Mouse (Mus musculus) heart, embryonic 10.5 days (tissue): ENCODE results near the gene Tac4. TPM values are rescaled to one million over a fixed set of nuclear protein-coding genes. Genes with fewer than 3 reads are reported as not detected.

Experiments used
- DNase-seq: peaks from one replicate; pipeline ENCODE4 v3.0.0-alpha.2; 2017; ENCODE audit warnings: low spot score
- H3K27ac ChIP-seq: fragments of 300-500 bp; sonication (generic); 2 replicates; pipeline ENCODE4 v1.5.1; 2016; ENCODE audit warnings: mild to moderate bottlenecking
- H3K27me3 ChIP-seq: fragments of 300-500 bp; sonication (generic); 2 replicates; pipeline ENCODE4 v1.6.1; 2016; ENCODE audit warnings: mild to moderate bottlenecking; ENCODE audit not compliant: poor library complexity, insufficient read depth, severe bottlenecking
- H3K36me3 ChIP-seq: fragments of 300-500 bp; sonication (generic); 2 replicates; pipeline ENCODE4 v1.6.1; 2016; ENCODE audit warnings: mild to moderate bottlenecking, moderate library complexity
- H3K4me1 ChIP-seq: fragments of 300-500 bp; sonication (generic); 2 replicates; pipeline ENCODE4 v1.6.1; 2016; ENCODE audit warnings: mild to moderate bottlenecking
- H3K4me3 ChIP-seq: fragments of 300-500 bp; sonication (generic); 2 replicates; pipeline ENCODE4 v1.5.1; 2016; ENCODE audit warnings: mild to moderate bottlenecking, moderate library complexity
- H3K9me3 ChIP-seq: fragments of 300-500 bp; sonication (generic); 2 replicates; pipeline ENCODE4 v1.6.1; 2016; ENCODE audit warnings: mild to moderate bottlenecking, moderate library complexity
- WGBS: fragments of 180-500 bp; shearing (Covaris S2); methylation state at CpG from one replicate; pipeline ENCODE4 v1.1.7; 2016; 5-methylcytosine and 5-hydroxymethylcytosine counted together
- polyA plus RNA-seq: library from polyadenylated mRNA; unstranded; fragments of >200 nt; fragmentation: Nextera tagmentation; extraction: Ambion mirVana; gene quantifications from 2 replicates; pipeline ENCODE4 v1.2.1, GENCODE M21; 2016

Tac4 gene
- polyA plus RNA-seq, 1 experiment from 2014 or later, result not detected

- no peak overlapping the region for H3K4me3 ChIP-seq
- no peak for DNase-seq
- H3K27me3 ChIP-seq, result peaks cover 40% of the 10 kb centered on the region; the same call in 1 of the 2 replicates
- peaks cover 14% of the 10 kb centered on the region for H3K4me1 ChIP-seq
- no peak overlapping the region for H3K27ac ChIP-seq
- 69% methylated on average over 7 of the region's 7 CpGs for WGBS
- H3K9me3 ChIP-seq, result no peaks in the 10 kb centered on the region; the same call in 1 of the 2 replicates
- H3K36me3 ChIP-seq, result no peaks in the 10 kb centered on the region
Measured at GRCm38 (mm10) chr11:95245456-95245855, 15.9 kb upstream of the Tac4 start.

GRCm38 (mm10) chr11:95247065-95247464, 14.3 kb upstream of the Tac4 start:
- H3K9me3 ChIP-seq, result no peaks in the 10 kb centered on the region; the same call in 1 of the 2 replicates
- H3K27ac ChIP-seq, result no peak overlapping the region
- no peak overlapping the region for H3K4me3 ChIP-seq
- peaks cover 23% of the 10 kb centered on the region for H3K4me1 ChIP-seq
- WGBS, result 50% methylated on average over 14 of the region's 14 CpGs
- no peaks in the 10 kb centered on the region for H3K36me3 ChIP-seq
- H3K27me3 ChIP-seq, result peaks cover 37% of the 10 kb centered on the region
- DNase-seq, result no peak

- H3K4me3 ChIP-seq, result peak overlapping the region; percentile 22
- H3K27ac ChIP-seq, result peak overlapping the region; percentile 77
- H3K4me1 ChIP-seq, result peaks cover 21% of the 10 kb centered on the region
- H3K36me3 ChIP-seq, result no peaks in the 10 kb centered on the region
- 17% methylated on average over 10 of the region's 10 CpGs for WGBS
- peaks cover 40% of the 10 kb centered on the region for H3K27me3 ChIP-seq
- H3K9me3 ChIP-seq, result no peaks in the 10 kb centered on the region; the same call in 1 of the 2 replicates
- no peak for DNase-seq
Measured at GRCm38 (mm10) chr11:95250110-95250509, 11.2 kb upstream of the Tac4 start.

GRCm38 (mm10) chr11:95251295-95251694, 10.0 kb upstream of the Tac4 start:
- Histone ChIP-seq H3K27me3 (peaks cover 39% of the 10 kb centered on the region), H3K4me1 (peaks cover 21% of the 10 kb centered on the region), H3K4me3 (no peak overlapping the region), H3K9me3 (no peaks in the 10 kb centered on the region; the same call in 1 of the 2 replicates), H3K27ac (0 out of 2 replicates have a peak overlapping the region, but pooled peaks have one; percentile 8), H3K36me3 (no peaks in the 10 kb centered on the region)
- 5% methylated on average over 11 of the region's 11 CpGs for WGBS
- DNase-seq, result peak; percentile 89

GRCm38 (mm10) chr11:95252104-95252503, 9.2 kb upstream of the Tac4 start:
- H3K9me3 ChIP-seq, result no peaks in the 10 kb centered on the region; the same call in 1 of the 2 replicates
- 78% methylated on average over 6 of the region's 6 CpGs for WGBS
- 0 out of 2 replicates have a peak overlapping the region, but pooled peaks have one; percentile 25 for H3K27ac ChIP-seq
- H3K4me3 ChIP-seq, result no peak overlapping the region
- no peak for DNase-seq
- H3K36me3 ChIP-seq, result no peaks in the 10 kb centered on the region
- H3K27me3 ChIP-seq, result peaks cover 35% of the 10 kb centered on the region
- peaks cover 19% of the 10 kb centered on the region for H3K4me1 ChIP-seq

- Histone ChIP-seq H3K4me1 (peaks cover 29% of the 10 kb centered on the region), H3K36me3 (no peaks in the 10 kb centered on the region), H3K4me3 (no peak overlapping the region), H3K9me3 (no peaks in the 10 kb centered on the region), H3K27me3 (peaks cover 34% of the 10 kb centered on the region), H3K27ac (no peak overlapping the region)
- 75% methylated on average over 8 of the region's 8 CpGs for WGBS
- no peak for DNase-seq
Measured at GRCm38 (mm10) chr11:95254165-95254564, 7.2 kb upstream of the Tac4 start.

GRCm38 (mm10) chr11:95255747-95256146, 5.6 kb upstream of the Tac4 start:
- Histone ChIP-seq H3K9me3 (no peaks in the 10 kb centered on the region), H3K36me3 (no peaks in the 10 kb centered on the region), H3K4me3 (no peak overlapping the region), H3K27ac (no peak overlapping the region), H3K27me3 (peaks cover 34% of the 10 kb centered on the region), H3K4me1 (peaks cover 29% of the 10 kb centered on the region)
- no peak for DNase-seq
- 74% methylated on average over 6 of the region's 6 CpGs for WGBS

GRCm38 (mm10) chr11:95257930-95258329, 3.4 kb upstream of the Tac4 start:
- 46% methylated on average over 4 of the region's 4 CpGs for WGBS

GRCm38 (mm10) chr11:95258490-95258889, 2.8 kb upstream of the Tac4 start:
- no peaks in the 10 kb centered on the region for H3K9me3 ChIP-seq
- DNase-seq, result peak; percentile 91
- 1% methylated on average over 26 of the region's 26 CpGs for WGBS
- H3K27me3 ChIP-seq, result peaks cover 28% of the 10 kb centered on the region; the same call in 1 of the 2 replicates
- peak overlapping the region; percentile 74 for H3K4me3 ChIP-seq
- H3K36me3 ChIP-seq, result no peaks in the 10 kb centered on the region
- peaks cover 21% of the 10 kb centered on the region for H3K4me1 ChIP-seq
- peak overlapping the region; percentile 90 for H3K27ac ChIP-seq

More at GRCm38 (mm10) chr11:95257930-95258329, 3.4 kb upstream of the Tac4 start:
- no peaks in the 10 kb centered on the region for H3K36me3 ChIP-seq
- H3K27me3 ChIP-seq, result peaks cover 28% of the 10 kb centered on the region; the same call in 1 of the 2 replicates
- no peak for DNase-seq
- H3K4me3 ChIP-seq, result peak overlapping the region; percentile 74; the same call in 1 of the 2 replicates
- no peaks in the 10 kb centered on the region for H3K9me3 ChIP-seq
- peaks cover 20% of the 10 kb centered on the region for H3K4me1 ChIP-seq
- H3K27ac ChIP-seq, result no peak overlapping the region

- under 1% methylated on average over 73 of the region's 73 CpGs for WGBS
- no peaks in the 10 kb centered on the region for H3K36me3 ChIP-seq
- H3K27ac ChIP-seq, result peak overlapping the region; percentile 90
- peak overlapping the region; percentile 74 for H3K4me3 ChIP-seq
- H3K9me3 ChIP-seq, result no peaks in the 10 kb centered on the region
- peaks cover 26% of the 10 kb centered on the region; the same call in 1 of the 2 replicates for H3K27me3 ChIP-seq
- peak; percentile 94 for DNase-seq
- peaks cover 29% of the 10 kb centered on the region for H3K4me1 ChIP-seq
Measured at GRCm38 (mm10) chr11:95259088-95259849, 2.1 kb upstream of the Tac4 start.

- no peak for DNase-seq
Measured at GRCm38 (mm10) chr11:95263816-95264454, 2.6 kb downstream of the Tac4 start.

GRCm38 (mm10) chr11:95264455-95265013, 3.2 kb downstream of the Tac4 start:
- Histone ChIP-seq H3K36me3 (peaks cover 9% of the 10 kb centered on the region), H3K4me3 (no peak overlapping the region), H3K9me3 (no peaks in the 10 kb centered on the region), H3K27me3 (peaks cover 8% of the 10 kb centered on the region; the same call in 1 of the 2 replicates), H3K27ac (no peak overlapping the region), H3K4me1 (peaks cover 25% of the 10 kb centered on the region)
- 68% methylated on average over 4 of the region's 4 CpGs for WGBS
- no peak for DNase-seq

More at GRCm38 (mm10) chr11:95263816-95264454, 2.6 kb downstream of the Tac4 start:
- Histone ChIP-seq H3K4me3 (no peak overlapping the region), H3K36me3 (peaks cover 3% of the 10 kb centered on the region), H3K27me3 (peaks cover 8% of the 10 kb centered on the region; the same call in 1 of the 2 replicates), H3K27ac (0 out of 2 replicates have a peak overlapping the region, but pooled peaks have one; percentile 10), H3K9me3 (no peaks in the 10 kb centered on the region), H3K4me1 (peaks cover 30% of the 10 kb centered on the region)
- WGBS, result 19% methylated on average over 11 of the region's 11 CpGs
